Mouse (Mus musculus): ENCODE data around the gene Rgl3.

DNA sequence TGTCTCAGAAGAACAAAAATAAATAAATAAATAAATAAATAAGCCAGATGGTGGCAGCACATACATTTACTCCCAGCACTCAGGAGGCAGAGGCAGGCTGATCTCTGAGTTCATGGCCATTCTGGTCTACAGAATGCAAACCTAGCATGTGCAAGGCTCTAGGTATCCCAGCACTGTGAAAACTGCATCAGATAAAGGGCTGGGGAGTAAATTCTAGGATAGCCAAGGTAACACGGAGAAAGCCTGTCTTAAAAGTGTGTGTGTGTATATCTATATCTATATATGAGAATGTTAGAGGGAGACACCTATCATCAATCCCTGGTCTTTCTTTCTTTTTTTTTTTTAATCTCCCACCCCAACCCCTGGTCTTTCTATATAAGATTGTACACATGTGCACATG is 63.7 kb downstream of the Rgl3 start:
- TF ChIP-seq CTCF (IDR thresholded peaks at IDR 0.05; ENCODE audit: low read depth) (no peak), EP300 (IDR thresholded peaks at IDR 0.05; ENCODE audit: low read depth) (no peak)

Measured in liver, postnatal 0 days (tissue).